Mouse (Mus musculus): ENCODE measurements around the gene Camk2g. TPM values are rescaled to one million over a fixed set of nuclear protein-coding genes. Genes with fewer than 3 reads are reported as not detected.

The Camk2g gene
- polyA plus RNA-seq, 1 experiment from 2014 or later: 183 TPM

DNA sequence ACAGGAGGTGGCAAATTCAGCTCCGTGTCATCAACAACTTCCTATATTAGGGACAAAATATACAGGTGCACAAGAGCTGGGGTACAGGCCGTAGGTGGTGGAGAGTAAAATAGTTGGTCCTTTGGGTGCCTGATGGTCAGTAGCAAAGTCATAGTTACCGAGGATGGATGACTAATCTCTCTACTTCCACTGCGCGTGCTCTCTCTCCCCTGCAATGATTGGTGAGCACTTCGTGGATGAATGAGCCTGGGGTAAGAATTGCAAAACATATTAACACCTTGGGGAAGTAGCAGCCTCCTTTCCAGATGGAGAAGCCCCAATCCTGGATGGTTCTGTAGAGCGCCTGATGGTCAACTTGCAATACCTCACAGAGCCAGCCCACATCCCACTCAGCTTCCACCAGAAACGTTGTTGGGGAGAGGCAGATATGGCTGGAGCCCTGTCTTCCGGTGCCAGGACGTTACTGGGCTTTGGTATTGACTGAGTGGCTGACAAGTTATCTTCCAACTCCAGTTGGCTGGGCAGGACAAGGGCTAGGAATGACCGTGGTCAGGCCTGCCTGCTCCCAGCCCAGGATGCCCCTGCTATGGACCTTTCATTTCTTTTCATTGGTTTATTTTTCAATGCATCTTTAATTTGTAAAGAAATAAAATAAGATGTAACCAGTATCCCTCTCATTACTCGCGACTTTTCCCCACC is 99.6 kb downstream of the Camk2g start:
- Histone ChIP-seq H3K4me3 (peak overlapping the region; percentile 77), H3K36me3 (peaks cover 47% of the 10 kb centered on the region), H3K4me2 (peak overlapping the region; percentile 79), H3K27ac (replicated peaks) (peak overlapping the region; percentile 97), H3K9me3 (no peaks in the 10 kb centered on the region), H3K27me3 (no peaks in the 10 kb centered on the region), H3K9ac (peak overlapping the region; percentile 84), H3K4me1 (replicated peaks) (peaks cover 46% of the 10 kb centered on the region)
- 48% methylated on average over 13 of the region's 13 CpGs for WGBS
- ATAC-seq (ENCODE audit: low FRiP score, low read depth): peak; percentile 0; the same call in 1 of the 2 replicates

DNA sequence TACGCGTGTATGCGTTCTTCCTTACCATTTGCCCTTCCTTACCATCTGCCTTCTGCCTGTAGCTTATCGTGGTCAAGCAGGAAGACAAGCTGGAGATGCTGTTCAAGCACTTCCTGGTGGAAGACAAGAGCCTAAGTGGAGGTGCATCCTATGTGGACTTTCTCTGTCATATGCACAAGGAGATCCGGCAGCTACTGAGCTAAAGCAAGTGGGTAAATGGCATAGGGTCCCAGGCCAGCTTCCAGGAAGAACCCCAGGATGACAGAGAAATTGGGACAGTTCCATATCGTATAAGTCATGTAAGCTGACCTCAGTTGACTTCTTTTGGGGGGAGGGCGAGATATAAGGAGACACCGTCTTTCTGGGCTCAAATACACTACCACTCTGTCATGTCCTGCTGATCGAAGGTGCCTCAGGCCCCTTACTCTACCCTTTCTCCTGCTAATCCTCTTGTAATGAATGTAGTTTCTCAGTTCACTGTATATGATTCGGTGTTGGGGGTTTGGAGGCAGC is 100.2 kb downstream of the Camk2g start:
- no peak for ATAC-seq (ENCODE audit: low FRiP score, low read depth)
- no peak overlapping the region for H3K9ac ChIP-seq
- H3K27me3 ChIP-seq: no peaks in the 10 kb centered on the region
- no peak overlapping the region for H3K4me2 ChIP-seq
- no peak overlapping the region for H3K4me3 ChIP-seq
- peaks cover 39% of the 10 kb centered on the region for H3K4me1 ChIP-seq (replicated peaks)
- WGBS: 97% methylated on average over 10 of the region's 10 CpGs
- H3K36me3 ChIP-seq: peaks cover 53% of the 10 kb centered on the region
- no peaks in the 10 kb centered on the region for H3K9me3 ChIP-seq
- H3K27ac ChIP-seq (replicated peaks): no peak overlapping the region

DNA sequence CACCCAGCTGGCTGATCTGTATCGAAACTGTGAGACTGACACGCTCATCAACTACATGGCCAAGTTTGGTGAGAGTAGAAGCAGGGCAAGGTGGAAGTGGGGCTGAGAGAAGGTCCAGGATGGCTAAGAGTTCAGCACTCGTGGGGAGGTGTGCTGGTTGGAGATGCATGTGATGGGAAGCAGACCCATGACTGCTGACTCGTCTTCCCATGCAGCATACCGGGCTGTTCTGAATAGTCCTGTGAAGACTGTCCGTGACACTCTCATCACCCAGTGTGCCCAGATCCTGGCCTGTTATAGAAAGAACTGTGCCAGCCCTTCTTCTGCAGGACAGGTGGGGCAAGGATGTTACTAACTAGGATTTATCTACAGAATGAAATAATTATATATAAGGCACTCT is 102.1 kb downstream of the Camk2g start:
- no peak overlapping the region for H3K9ac ChIP-seq
- no peak overlapping the region for H3K4me2 ChIP-seq
- no peak overlapping the region for H3K4me3 ChIP-seq
- H3K36me3 ChIP-seq: peaks cover 67% of the 10 kb centered on the region
- ATAC-seq (ENCODE audit: low FRiP score, low read depth): no peak
- H3K27ac ChIP-seq (replicated peaks): no peak overlapping the region
- 92% methylated on average over 6 of the region's 6 CpGs for WGBS
- H3K27me3 ChIP-seq: no peaks in the 10 kb centered on the region
- H3K4me1 ChIP-seq (replicated peaks): peaks cover 21% of the 10 kb centered on the region
- no peaks in the 10 kb centered on the region for H3K9me3 ChIP-seq

DNA sequence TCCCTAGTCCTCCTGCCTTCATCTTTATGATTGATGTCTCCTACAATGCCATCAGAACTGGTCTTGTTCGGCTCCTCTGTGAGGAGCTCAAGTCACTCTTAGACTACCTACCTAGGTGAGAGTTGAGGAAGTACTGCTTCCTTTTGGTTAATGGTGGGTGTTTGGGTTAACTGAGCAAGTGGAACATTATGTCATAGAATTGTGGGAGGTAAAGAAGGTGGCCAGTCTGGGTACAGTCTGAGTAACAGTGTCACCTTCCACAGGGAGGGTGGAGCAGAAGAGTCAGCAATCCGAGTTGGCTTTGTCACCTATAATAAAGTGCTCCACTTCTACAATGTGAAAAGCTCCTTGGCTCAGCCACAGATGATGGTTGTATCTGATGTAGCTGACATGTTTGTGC is 104.9 kb downstream of the Camk2g start:
- WGBS: 88% methylated on average over 2 of the region's 2 CpGs

DNA sequence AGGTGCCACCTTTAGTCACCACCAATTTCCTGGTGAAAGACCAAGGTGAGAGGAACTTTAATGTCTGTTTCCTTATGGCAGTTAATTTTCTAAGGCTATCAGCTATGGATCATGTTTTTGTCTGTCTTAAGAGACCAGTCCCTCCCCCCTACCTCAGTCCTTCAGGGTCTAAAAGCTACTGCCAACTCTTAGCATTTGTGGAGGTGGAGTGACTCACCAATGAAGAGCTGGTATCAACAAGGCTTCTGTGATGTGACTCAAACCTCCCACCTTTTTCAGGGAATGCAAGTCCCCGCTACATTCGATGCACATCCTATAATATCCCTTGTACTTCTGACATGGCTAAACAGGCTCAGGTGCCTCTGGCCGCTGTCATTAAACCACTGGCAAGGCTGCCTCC is 107.3 kb downstream of the Camk2g start:
- no peak for ATAC-seq (ENCODE audit: low FRiP score, low read depth)
- Histone ChIP-seq H3K27ac (replicated peaks) (no peak overlapping the region), H3K9ac (no peak overlapping the region), H3K9me3 (no peaks in the 10 kb centered on the region), H3K4me1 (replicated peaks) (no peaks in the 10 kb centered on the region), H3K4me2 (no peak overlapping the region), H3K4me3 (no peak overlapping the region), H3K27me3 (no peaks in the 10 kb centered on the region), H3K36me3 (peaks cover 96% of the 10 kb centered on the region)
- 98% methylated on average over 3 of the region's 3 CpGs for WGBS

More for the DNA sequence above, 104.9 kb downstream of the Camk2g start:
- Histone ChIP-seq H3K4me3 (no peak overlapping the region), H3K27ac (replicated peaks) (no peak overlapping the region), H3K9ac (no peak overlapping the region), H3K4me2 (no peak overlapping the region), H3K27me3 (no peaks in the 10 kb centered on the region), H3K9me3 (no peaks in the 10 kb centered on the region), H3K36me3 (peaks cover 95% of the 10 kb centered on the region), H3K4me1 (replicated peaks) (peaks cover 3% of the 10 kb centered on the region; the same call in 1 of the 2 replicates)
- no peak for ATAC-seq (ENCODE audit: low FRiP score, low read depth)

Small RNA genes lying within 50 kb of the gene (microRNA-seq; reads per million reads assigned to microRNA genes)
- 0.87 reads per million for gene Mir6946

Other genes with a start within 250 kb of the Camk2g start
- gene Ppp3cb, start 247.5 kb downstream of the Camk2g start, polyA plus RNA-seq (2015; fragmentation: Nextera tagmentation; extraction: Ambion mirVana): 86.6 and 90.7 TPM in 2 replicates
- gene Usp54, start 153.0 kb downstream of the Camk2g start, polyA plus RNA-seq (2015; fragmentation: Nextera tagmentation; extraction: Ambion mirVana): 10.3 and 11.2 TPM in 2 replicates
- 0.25 TPM in 1 of 2 replicates, not detected in the other for gene Myoz1, start 137.5 kb downstream of the Camk2g start, polyA plus RNA-seq (2015; fragmentation: Nextera tagmentation; extraction: Ambion mirVana)
- gene Synpo2l, start 125.7 kb downstream of the Camk2g start, polyA plus RNA-seq (2015; fragmentation: Nextera tagmentation; extraction: Ambion mirVana): 0.13 and 0.14 TPM in 2 replicates
- gene Sec24c, start 119.8 kb downstream of the Camk2g start, polyA plus RNA-seq (2015; fragmentation: Nextera tagmentation; extraction: Ambion mirVana): 89.5 and 101 TPM in 2 replicates
- 29.8 and 30.4 TPM in 2 replicates for gene Fut11, start 99.1 kb downstream of the Camk2g start, polyA plus RNA-seq (2015; fragmentation: Nextera tagmentation; extraction: Ambion mirVana)
- gene Chchd1, start 91.1 kb downstream of the Camk2g start, polyA plus RNA-seq (2015; fragmentation: Nextera tagmentation; extraction: Ambion mirVana): 172 and 184 TPM in 2 replicates
- gene Zswim8, start 86.5 kb downstream of the Camk2g start, polyA plus RNA-seq (2015; fragmentation: Nextera tagmentation; extraction: Ambion mirVana): 45.1 and 46.9 TPM in 2 replicates
- 18.6 and 19.9 TPM in 2 replicates for gene Ndst2, start 59.5 kb downstream of the Camk2g start, polyA plus RNA-seq (2015; fragmentation: Nextera tagmentation; extraction: Ambion mirVana)
- gene Plau, start 42.6 kb upstream of the Camk2g start, polyA plus RNA-seq (2015; fragmentation: Nextera tagmentation; extraction: Ambion mirVana): 0.21 and 0.26 TPM in 2 replicates
- gene Vcl, start 135.3 kb upstream of the Camk2g start, polyA plus RNA-seq (2015; fragmentation: Nextera tagmentation; extraction: Ambion mirVana): 15.5 and 16.2 TPM in 2 replicates